Mouse (Mus musculus): ENCODE data around the gene Cbfa2t3. TPM values are rescaled to one million over a fixed set of nuclear protein-coding genes. Genes with fewer than 3 reads are reported as not detected.

The Cbfa2t3 gene
- polyA plus RNA-seq, 1 experiment from 2014 or later: 4.2 TPM

GRCm38 (mm10) chr8:122611295-122612133 lies 87.4 kb downstream of the Cbfa2t3 start, which contains the start of the genes Galns and Trappc2l:
Gene Galns, minus strand, starts transcription at chr8:122611463.
Gene Trappc2l, plus strand, starts transcription at chr8:122611640.
- H3K9ac ChIP-seq: peak within 1 kb of the TSS; percentile 74
- no peaks in the 10 kb centered on the region for H3K9me3 ChIP-seq (replicated peaks)
- peak within 1 kb of the TSS; percentile 96 for H3K4me2 ChIP-seq
- H3K4me1 ChIP-seq (replicated peaks): peaks cover 30% of the 10 kb centered on the region
- peak within 1 kb of the TSS; percentile 83 for H3K27ac ChIP-seq
- H3K36me3 ChIP-seq: 0 out of 2 replicates have a peak, but pooled peaks cover 3% of the 10 kb centered on the region
- no peaks in the 10 kb centered on the region for H3K27me3 ChIP-seq
- H3K4me3 ChIP-seq: peak within 1 kb of the TSS; percentile 84
- WGBS: under 1% methylated on average over 57 of the region's 57 CpGs
- peak; percentile 99 for ATAC-seq (replicated peaks; ENCODE audit: insufficient number of reproducible peaks, insufficient read depth, low FRiP score, low read depth)

- Histone ChIP-seq H3K36me3 (0 out of 2 replicates have a peak, but pooled peaks cover 3% of the 10 kb centered on the region), H3K9ac (peak overlapping the region; percentile 74), H3K4me1 (replicated peaks) (peaks cover 23% of the 10 kb centered on the region), H3K9me3 (replicated peaks) (no peaks in the 10 kb centered on the region), H3K27me3 (no peaks in the 10 kb centered on the region), H3K4me3 (peak overlapping the region; percentile 84), H3K27ac (peak overlapping the region; percentile 83), H3K4me2 (peak overlapping the region; percentile 96)
- 2% methylated on average over 20 of the region's 20 CpGs for WGBS
- no peak; the same call in 1 of the 2 replicates for ATAC-seq (replicated peaks; ENCODE audit: insufficient number of reproducible peaks, insufficient read depth, low FRiP score, low read depth)
These were observed 88.2 kb downstream of the Cbfa2t3 start for GRCm38 (mm10) chr8:122610612-122611277.

- ATAC-seq (replicated peaks; ENCODE audit: insufficient number of reproducible peaks, insufficient read depth, low FRiP score, low read depth): no peak
- WGBS: 57% methylated on average over 4 of the region's 4 CpGs
- Histone ChIP-seq H3K9ac (no peak overlapping the region), H3K27me3 (no peaks in the 10 kb centered on the region), H3K4me2 (peak overlapping the region; percentile 96), H3K27ac (peak overlapping the region; percentile 4; the same call in 1 of the 2 replicates), H3K9me3 (replicated peaks) (no peaks in the 10 kb centered on the region), H3K36me3 (0 out of 2 replicates have a peak, but pooled peaks cover 3% of the 10 kb centered on the region), H3K4me1 (replicated peaks) (peaks cover 26% of the 10 kb centered on the region), H3K4me3 (no peak overlapping the region)
These were observed 88.7 kb downstream of the Cbfa2t3 start for GRCm38 (mm10) chr8:122610209-122610608.

GRCm38 (mm10) chr8:122606810-122607209 lies 92.1 kb downstream of the Cbfa2t3 start:
- 86% methylated on average over 11 of the region's 12 CpGs for WGBS
- ATAC-seq (replicated peaks; ENCODE audit: insufficient number of reproducible peaks, insufficient read depth, low FRiP score, low read depth): no peak

GRCm38 (mm10) chr8:122605367-122605766 lies 93.5 kb downstream of the Cbfa2t3 start:
- Histone ChIP-seq H3K4me3 (no peak overlapping the region), H3K27ac (peak overlapping the region; percentile 47; the same call in 1 of the 2 replicates), H3K9ac (no peak overlapping the region), H3K4me2 (peak overlapping the region; percentile 21; the same call in 1 of the 2 replicates), H3K9me3 (replicated peaks) (no peaks in the 10 kb centered on the region), H3K4me1 (replicated peaks) (peaks cover 17% of the 10 kb centered on the region), H3K27me3 (no peaks in the 10 kb centered on the region), H3K36me3 (no peaks in the 10 kb centered on the region)
- no peak for ATAC-seq (replicated peaks; ENCODE audit: insufficient number of reproducible peaks, insufficient read depth, low FRiP score, low read depth)
- WGBS: 54% methylated on average over 4 of the region's 4 CpGs

More at GRCm38 (mm10) chr8:122606810-122607209, 92.1 kb downstream of the Cbfa2t3 start:
- Histone ChIP-seq H3K4me3 (no peak overlapping the region), H3K36me3 (no peaks in the 10 kb centered on the region), H3K27me3 (no peaks in the 10 kb centered on the region), H3K4me2 (no peak overlapping the region), H3K4me1 (replicated peaks) (peaks cover 24% of the 10 kb centered on the region), H3K27ac (no peak overlapping the region), H3K9me3 (replicated peaks) (no peaks in the 10 kb centered on the region), H3K9ac (no peak overlapping the region)

GRCm38 (mm10) chr8:122604640-122605039 lies 94.3 kb downstream of the Cbfa2t3 start:
- Histone ChIP-seq H3K36me3 (no peaks in the 10 kb centered on the region), H3K9ac (no peak overlapping the region), H3K4me1 (replicated peaks) (peaks cover 12% of the 10 kb centered on the region), H3K4me2 (0 out of 2 replicates have a peak overlapping the region, but pooled peaks have one; percentile 21), H3K27ac (peak overlapping the region; percentile 47; the same call in 1 of the 2 replicates), H3K27me3 (no peaks in the 10 kb centered on the region), H3K4me3 (no peak overlapping the region), H3K9me3 (replicated peaks) (no peaks in the 10 kb centered on the region)
- no peak for ATAC-seq (replicated peaks; ENCODE audit: insufficient number of reproducible peaks, insufficient read depth, low FRiP score, low read depth)
- WGBS: 38% methylated on average over 1 of the region's 1 CpGs

GRCm38 (mm10) chr8:122600666-122601065 lies 98.2 kb downstream of the Cbfa2t3 start:
- no peaks in the 10 kb centered on the region for H3K9me3 ChIP-seq (replicated peaks)
- H3K27me3 ChIP-seq: no peaks in the 10 kb centered on the region
- no peaks in the 10 kb centered on the region for H3K36me3 ChIP-seq
- H3K4me2 ChIP-seq: no peak overlapping the region
- H3K4me3 ChIP-seq: no peak overlapping the region
- H3K27ac ChIP-seq: no peak overlapping the region
- no peak overlapping the region for H3K9ac ChIP-seq
- ATAC-seq (replicated peaks; ENCODE audit: insufficient number of reproducible peaks, insufficient read depth, low FRiP score, low read depth): no peak
- WGBS: 90% methylated on average over 9 of the region's 9 CpGs
- peaks cover 12% of the 10 kb centered on the region for H3K4me1 ChIP-seq (replicated peaks)

- H3K4me1 ChIP-seq (replicated peaks): no peaks in the 10 kb centered on the region
- H3K27ac ChIP-seq: no peak overlapping the region
- H3K4me2 ChIP-seq: no peak overlapping the region
- H3K36me3 ChIP-seq: no peaks in the 10 kb centered on the region
- ATAC-seq (replicated peaks; ENCODE audit: insufficient number of reproducible peaks, insufficient read depth, low FRiP score, low read depth): no peak
- no peaks in the 10 kb centered on the region for H3K9me3 ChIP-seq (replicated peaks)
- WGBS: 54% methylated on average over 4 of the region's 4 CpGs
- no peak overlapping the region for H3K9ac ChIP-seq
- no peaks in the 10 kb centered on the region for H3K27me3 ChIP-seq
- H3K4me3 ChIP-seq: no peak overlapping the region
These were observed 102.9 kb downstream of the Cbfa2t3 start for GRCm38 (mm10) chr8:122596031-122596430.

- Histone ChIP-seq H3K4me3 (no peak overlapping the region), H3K4me2 (no peak overlapping the region), H3K9me3 (replicated peaks) (no peaks in the 10 kb centered on the region), H3K9ac (no peak overlapping the region), H3K27ac (no peak overlapping the region), H3K27me3 (no peaks in the 10 kb centered on the region), H3K4me1 (replicated peaks) (no peaks in the 10 kb centered on the region), H3K36me3 (no peaks in the 10 kb centered on the region)
- WGBS: 73% methylated on average over 19 of the region's 19 CpGs
- ATAC-seq (replicated peaks; ENCODE audit: insufficient number of reproducible peaks, insufficient read depth, low FRiP score, low read depth): no peak
These were observed 105.0 kb downstream of the Cbfa2t3 start for GRCm38 (mm10) chr8:122593783-122594507.

GRCm38 (mm10) chr8:122593240-122593639 lies 105.7 kb downstream of the Cbfa2t3 start:
- Histone ChIP-seq H3K27me3 (no peaks in the 10 kb centered on the region), H3K9ac (no peak overlapping the region), H3K4me1 (replicated peaks) (no peaks in the 10 kb centered on the region), H3K27ac (no peak overlapping the region), H3K4me3 (no peak overlapping the region), H3K9me3 (replicated peaks) (no peaks in the 10 kb centered on the region), H3K36me3 (no peaks in the 10 kb centered on the region), H3K4me2 (no peak overlapping the region)
- no peak for ATAC-seq (replicated peaks; ENCODE audit: insufficient number of reproducible peaks, insufficient read depth, low FRiP score, low read depth)
- WGBS: 58% methylated on average over 12 of the region's 12 CpGs

- H3K9me3 ChIP-seq (replicated peaks): no peaks in the 10 kb centered on the region
- no peak overlapping the region for H3K27ac ChIP-seq
- no peaks in the 10 kb centered on the region for H3K36me3 ChIP-seq
- no peak overlapping the region for H3K4me2 ChIP-seq
- no peak for ATAC-seq (replicated peaks; ENCODE audit: insufficient number of reproducible peaks, insufficient read depth, low FRiP score, low read depth)
- H3K27me3 ChIP-seq: no peaks in the 10 kb centered on the region
- H3K4me3 ChIP-seq: no peak overlapping the region
- 82% methylated on average over 10 of the region's 10 CpGs for WGBS
- H3K9ac ChIP-seq: no peak overlapping the region
- H3K4me1 ChIP-seq (replicated peaks): no peaks in the 10 kb centered on the region
These were observed 112.2 kb downstream of the Cbfa2t3 start for GRCm38 (mm10) chr8:122586749-122587148.

Data from heart, embryonic 15.5 days (tissue).